Mouse (Mus musculus): ENCODE results near the gene Nmnat1.

GRCm38 (mm10) chr4:149444465-149444864 lies 40.5 kb downstream of the Nmnat1 start:
- TF ChIP-seq CTCF (IDR thresholded peaks at IDR 0.05; ENCODE audit: insufficient read depth, low read depth, low read length), result no peak
- no peak for TF ChIP-seq POLR2A (IDR thresholded peaks at IDR 0.05; ENCODE audit: insufficient read depth, low read depth, low read length)
